Mouse (Mus musculus) Patski (cell line): ENCODE results near the gene Aspscr1. TPM values are rescaled to one million over a fixed set of nuclear protein-coding genes. Genes with fewer than 3 reads are reported as not detected.

Source experiments
- ATAC-seq: fragments of 100-300 bp; one replicate; pipeline ENCODE4 v1.8.0; 2021
- CTCF ChIA-PET: fragments of 350-600 bp; sonication (Branson Sonifier 250); formaldehyde crosslinking; loops from one replicate; lab custom pipeline; 2022; ENCODE audit warnings: inconsistent platforms; lab: Charles Lee
- POLR2A ChIA-PET: fragments of 350-600 bp; sonication (Branson Sonifier 250); formaldehyde crosslinking; loops from one replicate; lab custom pipeline; 2022; ENCODE audit warnings: antibody characterized with exemption, inconsistent platforms; lab: Charles Lee
- DNase-seq: peaks from one replicate; pipeline ENCODE4 v3.0.0-alpha.2; 2011; ENCODE audit warnings: low read depth, low spot score
- H3K27me3 ChIP-seq: fragments of 371-371 bp; one replicate; pipeline ENCODE4 v1.5.1; 2021
- CTCF ChIP-seq: fragments of 100-300 bp; IDR thresholded peaks from one replicate; pipeline ENCODE4 v1.5.1; 2021
- in situ Hi-C: fragments of 300-500 bp; cut with MboI; formaldehyde crosslinking; loops from 3 replicates; pipeline ENCODE4 v1.11.1; 2018; ENCODE audit warnings: low pct_unique_long_range_greater_than_20kb, mixed read lengths
- polyA plus RNA-seq: library from polyadenylated mRNA; unstranded; gene quantifications from one replicate; pipeline ENCODE4 v1.2.3, GENCODE M21; 2021

The Aspscr1 gene
- polyA plus RNA-seq, 1 experiment from 2014 or later, result 54.9 TPM

GRCm38 (mm10) chr11:120710672-120711071 is 37.9 kb downstream of the Aspscr1 start:
- ChIA-PET CTCF (interaction anchor here (2.3 to 3.7 kb wide), 2 partner anchors 52 to 66 kb away, joined by 7 to 16 read pairs; no protein-coding TSS in a partner anchor), POLR2A (interaction anchor here (0.6 to 1.9 kb wide), 6 partner anchors 13 to 331 kb away, joined by 3 to 5 read pairs (median 4); no protein-coding TSS in a partner anchor)
- TF ChIP-seq CTCF, result no peak
- in situ Hi-C loops, result loop anchor here (5.0 kb wide), 2 partner anchors 53 to 83 kb away; partner anchors contain the start of gene Sirt7
- ATAC-seq (no peak), DNase-seq (no peak)
- H3K27me3 ChIP-seq, result no peaks in the 10 kb centered on the region

- no peaks in the 10 kb centered on the region for H3K27me3 ChIP-seq
- ChIA-PET POLR2A (interaction anchor here (0.6 to 1.9 kb wide), 6 partner anchors 9 to 130 kb away, joined by 3 to 5 read pairs (median 4); no protein-coding TSS in a partner anchor), CTCF (interaction anchor here (0.8 to 3.7 kb wide), 6 partner anchors 12 to 64 kb away, joined by 3 to 16 read pairs (median 6); no protein-coding TSS in a partner anchor)
- ATAC-seq (no peak), DNase-seq (no peak)
- in situ Hi-C loops, result loop anchor here (5.0 kb wide), 2 partner anchors 55 to 85 kb away; partner anchors contain the start of gene Sirt7
- no peak for TF ChIP-seq CTCF
These were observed 39.3 kb downstream of the Aspscr1 start for GRCm38 (mm10) chr11:120711980-120712604.

GRCm38 (mm10) chr11:120712771-120713568 is 40.2 kb downstream of the Aspscr1 start:
- ChIA-PET CTCF (interaction anchor here (0.8 to 3.9 kb wide), 10 partner anchors 13 to 89 kb away, joined by 3 to 28 read pairs (median 4); no protein-coding TSS in a partner anchor), POLR2A (interaction anchor here (0.9 to 1.3 kb wide), 3 partner anchors 10 to 73 kb away, joined by 3 read pairs; no protein-coding TSS in a partner anchor)
- DNase-seq (peak; percentile 17), ATAC-seq (peak; percentile 8)
- in situ Hi-C loops, result loop anchor here (5.0 kb wide), 2 partner anchors 56 to 86 kb away; partner anchors contain the start of gene Sirt7
- TF ChIP-seq CTCF, result no peak
- no peaks in the 10 kb centered on the region for H3K27me3 ChIP-seq

- ChIA-PET POLR2A (interaction anchor here (1.1 to 1.3 kb wide), 2 partner anchors 55 to 73 kb away, joined by 3 read pairs; no protein-coding TSS in a partner anchor), CTCF (interaction anchor here (0.9 to 3.9 kb wide), 7 partner anchors 52 to 90 kb away, joined by 3 to 28 read pairs (median 6); no protein-coding TSS in a partner anchor)
- DNase-seq, result peak; percentile 89
- no peaks in the 10 kb centered on the region for H3K27me3 ChIP-seq
- no peak for TF ChIP-seq CTCF
- in situ Hi-C loops, result loop anchor here (5.0 kb wide), 2 partner anchors 57 to 87 kb away; partner anchors contain the start of gene Sirt7
- peak; percentile 88 for ATAC-seq
These were observed 41.1 kb downstream of the Aspscr1 start, which contains the start of the genes Cenpx and Lrrc45 for GRCm38 (mm10) chr11:120713580-120714518. Gene Cenpx, minus strand, starts transcription at chr11:120713738. Gene Lrrc45, plus strand, starts transcription at chr11:120713925.

GRCm38 (mm10) chr11:120714546-120714945 is 41.8 kb downstream of the Aspscr1 start:
- no peak for DNase-seq
- CTCF ChIA-PET, result interaction anchor here (1.4 to 3.9 kb wide), 5 partner anchors 55 to 86 kb away, joined by 3 to 28 read pairs (median 7); no protein-coding TSS in a partner anchor
- TF ChIP-seq CTCF, result no peak
- POLR2A ChIA-PET, result interaction anchor here (1.1 kb wide), 1 partner anchor 73 kb away, joined by 3 read pairs; no protein-coding TSS in a partner anchor
- ATAC-seq, result no peak
- H3K27me3 ChIP-seq, result no peaks in the 10 kb centered on the region
- in situ Hi-C loops, result loop anchor here (5.0 kb wide), 2 partner anchors 57 to 87 kb away; partner anchors contain the start of gene Sirt7

- in situ Hi-C loops, result no loop called here
- TF ChIP-seq CTCF, result no peak
- ATAC-seq (no peak), DNase-seq (no peak)
- ChIA-PET CTCF (interaction anchor here (1.2 to 3.9 kb wide), 2 partner anchors 11 to 61 kb away, joined by 3 to 28 read pairs; no protein-coding TSS in a partner anchor), POLR2A (no interaction called here)
- no peaks in the 10 kb centered on the region for H3K27me3 ChIP-seq
These were observed 42.4 kb downstream of the Aspscr1 start for GRCm38 (mm10) chr11:120715131-120715530.

GRCm38 (mm10) chr11:120719242-120719641 is 46.5 kb downstream of the Aspscr1 start:
- H3K27me3 ChIP-seq, result no peaks in the 10 kb centered on the region
- POLR2A ChIA-PET, result interaction anchor here (1.2 kb wide), 1 partner anchor 81 kb away, joined by 4 read pairs; no protein-coding TSS in a partner anchor
- no peak for DNase-seq
- in situ Hi-C loops, result no loop called here
- TF ChIP-seq CTCF, result no peak
- CTCF ChIA-PET, result interaction anchor here (7.6 kb wide), 1 partner anchor 54 kb away, joined by 81 read pairs; no protein-coding TSS in a partner anchor
- ATAC-seq, result no peak

GRCm38 (mm10) chr11:120719841-120720376 is 47.1 kb downstream of the Aspscr1 start:
- POLR2A ChIA-PET, result interaction anchor here (0.6 to 1.2 kb wide), 3 partner anchors 26 to 80 kb away, joined by 3 to 4 read pairs (median 3); no protein-coding TSS in a partner anchor
- ATAC-seq, result no peak
- H3K27me3 ChIP-seq, result no peaks in the 10 kb centered on the region
- DNase-seq, result no peak
- TF ChIP-seq CTCF, result no peak
- CTCF ChIA-PET, result interaction anchor here (0.9 to 7.6 kb wide), 5 partner anchors 15 to 67 kb away, joined by 3 to 81 read pairs (median 3); no protein-coding TSS in a partner anchor
- in situ Hi-C loops, result no loop called here
